Mouse (Mus musculus) embryonic facial prominence, embryonic 13.5 days (tissue): Measurements from ENCODE around the gene Thra. TPM values are rescaled to one million over a fixed set of nuclear protein-coding genes. Genes with fewer than 3 reads are reported as not detected.
"Not testable (repeated sequence)": the region's sequence is repeated elsewhere in the genome, so short reads cannot be mapped to it uniquely, and the experiment has no call there.

Source experiments
- ATAC-seq: fragments of 200-750 bp; cut with Nextera tagmentation; 2 replicates; pipeline ENCODE4 v1.8.0; 2017; ENCODE audit warnings: low read depth; ENCODE audit not compliant: insufficient number of reproducible peaks, insufficient read depth, low FRiP score, low TSS enrichment
- H3K27ac ChIP-seq: fragments of 300-500 bp; sonication (generic); 2 replicates; pipeline ENCODE4 v1.5.1; 2015; ENCODE audit warnings: moderate library complexity, mild to moderate bottlenecking, inconsistent platforms
- H3K27me3 ChIP-seq: fragments of 300-500 bp; sonication (generic); 2 replicates; pipeline ENCODE4 v1.6.1; 2015; ENCODE audit warnings: mild to moderate bottlenecking, inconsistent platforms
- H3K36me3 ChIP-seq: fragments of 300-500 bp; sonication (generic); 2 replicates; pipeline ENCODE4 v1.6.1; 2015; ENCODE audit warnings: mild to moderate bottlenecking, inconsistent platforms
- H3K4me1 ChIP-seq: fragments of 300-500 bp; sonication (generic); 2 replicates; pipeline ENCODE4 v1.6.1; 2015; ENCODE audit warnings: inconsistent platforms
- H3K4me2 ChIP-seq: fragments of 300-500 bp; sonication (generic); 2 replicates; pipeline ENCODE4 v1.6.1; 2015; ENCODE audit warnings: moderate library complexity, mild to moderate bottlenecking, inconsistent platforms
- H3K4me3 ChIP-seq: fragments of 300-500 bp; sonication (generic); 2 replicates; pipeline ENCODE4 v1.5.1; 2015; ENCODE audit warnings: mild to moderate bottlenecking, inconsistent platforms
- H3K9ac ChIP-seq: fragments of 300-500 bp; sonication (generic); 2 replicates; pipeline ENCODE4 v1.6.1; 2015; ENCODE audit warnings: mild to moderate bottlenecking, inconsistent platforms
- H3K9me3 ChIP-seq: fragments of 300-500 bp; sonication (generic); 2 replicates; pipeline ENCODE4 v1.6.1; 2016; ENCODE audit warnings: inconsistent platforms
- WGBS: fragments of 180-500 bp; shearing (Covaris S2); methylation state at CpG from one replicate; pipeline ENCODE4 v1.1.7; 2015; ENCODE audit warnings: mixed read lengths; 5-methylcytosine and 5-hydroxymethylcytosine counted together
- polyA plus RNA-seq: library from polyadenylated mRNA; unstranded; fragments of >200 nt; fragmentation: Nextera tagmentation; extraction: Ambion mirVana; gene quantifications from 2 replicates; pipeline ENCODE4 v1.2.1, GENCODE M21; 2015

Gene Thra
- polyA plus RNA-seq, 1 experiment from 2014 or later: 46.5 TPM

GRCm38 (mm10) chr11:98721458-98722226 is 18.8 kb upstream of the Thra start:
- H3K9ac ChIP-seq: no peak overlapping the region
- H3K27ac ChIP-seq: 0 out of 2 replicates have a peak overlapping the region, but pooled peaks have one; percentile 33
- no peaks in the 10 kb centered on the region for H3K9me3 ChIP-seq
- no peak overlapping the region for H3K4me2 ChIP-seq
- 64% methylated on average over 24 of the region's 24 CpGs for WGBS
- H3K4me1 ChIP-seq: peaks cover 12% of the 10 kb centered on the region
- no peak for ATAC-seq
- peaks cover 54% of the 10 kb centered on the region for H3K36me3 ChIP-seq
- H3K4me3 ChIP-seq: no peak overlapping the region
- H3K27me3 ChIP-seq: no peaks in the 10 kb centered on the region

GRCm38 (mm10) chr11:98723098-98723497 is 17.3 kb upstream of the Thra start:
- no peak overlapping the region for H3K4me2 ChIP-seq
- peaks cover 54% of the 10 kb centered on the region for H3K36me3 ChIP-seq
- no peaks in the 10 kb centered on the region for H3K9me3 ChIP-seq
- no peak overlapping the region for H3K9ac ChIP-seq
- H3K27ac ChIP-seq: no peak overlapping the region
- no peak for ATAC-seq
- no peaks in the 10 kb centered on the region for H3K27me3 ChIP-seq
- WGBS: 75% methylated on average over 7 of the region's 7 CpGs
- peaks cover 10% of the 10 kb centered on the region for H3K4me1 ChIP-seq
- no peak overlapping the region for H3K4me3 ChIP-seq

GRCm38 (mm10) chr11:98725926-98726506 is 14.4 kb upstream of the Thra start:
- no peaks in the 10 kb centered on the region for H3K27me3 ChIP-seq
- peaks cover 23% of the 10 kb centered on the region for H3K4me1 ChIP-seq
- no peaks in the 10 kb centered on the region for H3K9me3 ChIP-seq
- no peak overlapping the region for H3K4me2 ChIP-seq
- no peak for ATAC-seq
- no peak overlapping the region for H3K27ac ChIP-seq
- no peak overlapping the region for H3K4me3 ChIP-seq
- 94% methylated on average over 15 of the region's 15 CpGs for WGBS
- H3K9ac ChIP-seq: no peak overlapping the region
- peaks cover 47% of the 10 kb centered on the region for H3K36me3 ChIP-seq

GRCm38 (mm10) chr11:98729119-98729588 is 11.3 kb upstream of the Thra start, which contains the start of gene Med24:
TSS of gene Med24 (minus strand) at chr11:98729435.
- no peaks in the 10 kb centered on the region for H3K27me3 ChIP-seq
- peak; percentile 86 for ATAC-seq
- H3K4me1 ChIP-seq: peaks cover 32% of the 10 kb centered on the region
- peaks cover 35% of the 10 kb centered on the region for H3K36me3 ChIP-seq
- peak within 1 kb of the TSS; percentile 83 for H3K4me2 ChIP-seq
- H3K4me3 ChIP-seq: peak within 1 kb of the TSS; percentile 73
- H3K9ac ChIP-seq: peak within 1 kb of the TSS; percentile 79
- WGBS: under 1% methylated on average over 16 of the region's 16 CpGs
- H3K27ac ChIP-seq: peak within 1 kb of the TSS; percentile 82
- H3K9me3 ChIP-seq: peaks cover 2% of the 10 kb centered on the region; the same call in 1 of the 2 replicates

- H3K4me1 ChIP-seq: peaks cover 32% of the 10 kb centered on the region
- peak overlapping the region; percentile 82 for H3K27ac ChIP-seq
- no peaks in the 10 kb centered on the region for H3K27me3 ChIP-seq
- H3K9ac ChIP-seq: no peak overlapping the region; the same call in 1 of the 2 replicates
- H3K4me2 ChIP-seq: peak overlapping the region; percentile 22
- H3K36me3 ChIP-seq: peaks cover 19% of the 10 kb centered on the region
- 57% methylated on average over 4 of the region's 4 CpGs for WGBS
- ATAC-seq: no peak
- H3K4me3 ChIP-seq: no peak overlapping the region
- H3K9me3 ChIP-seq: peaks cover 6% of the 10 kb centered on the region
Measured at GRCm38 (mm10) chr11:98730727-98731126, 9.7 kb upstream of the Thra start.

GRCm38 (mm10) chr11:98731134-98731533 is 9.3 kb upstream of the Thra start:
- peak overlapping the region; percentile 22 for H3K4me2 ChIP-seq
- WGBS: 40% methylated on average over 5 of the region's 5 CpGs
- peaks cover 6% of the 10 kb centered on the region for H3K9me3 ChIP-seq
- peak overlapping the region; percentile 82 for H3K27ac ChIP-seq
- no peaks in the 10 kb centered on the region for H3K27me3 ChIP-seq
- H3K9ac ChIP-seq: peak overlapping the region; percentile 36; the same call in 1 of the 2 replicates
- peaks cover 32% of the 10 kb centered on the region for H3K4me1 ChIP-seq
- H3K4me3 ChIP-seq: no peak overlapping the region
- H3K36me3 ChIP-seq: peaks cover 15% of the 10 kb centered on the region
- peak; percentile 34; the same call in 1 of the 2 replicates for ATAC-seq

GRCm38 (mm10) chr11:98734020-98734419 is 6.4 kb upstream of the Thra start:
- H3K27ac ChIP-seq: no peak overlapping the region
- H3K9me3 ChIP-seq: peaks cover 6% of the 10 kb centered on the region
- peaks cover 23% of the 10 kb centered on the region for H3K4me1 ChIP-seq
- no peak overlapping the region for H3K4me3 ChIP-seq
- H3K36me3 ChIP-seq: no peaks in the 10 kb centered on the region
- no peak for ATAC-seq
- no peak overlapping the region for H3K4me2 ChIP-seq
- H3K27me3 ChIP-seq: no peaks in the 10 kb centered on the region
- H3K9ac ChIP-seq: no peak overlapping the region
- WGBS: 75% methylated on average over 3 of the region's 3 CpGs

- no peak for ATAC-seq
- Histone ChIP-seq H3K36me3 (no peaks in the 10 kb centered on the region), H3K27me3 (no peaks in the 10 kb centered on the region), H3K27ac (no peak overlapping the region), H3K9ac (no peak overlapping the region), H3K9me3 (peaks cover 6% of the 10 kb centered on the region), H3K4me3 (no peak overlapping the region), H3K4me1 (peaks cover 22% of the 10 kb centered on the region), H3K4me2 (no peak overlapping the region)
- 94% methylated on average over 4 of the region's 4 CpGs for WGBS
Measured at GRCm38 (mm10) chr11:98735111-98735510, 5.3 kb upstream of the Thra start.

GRCm38 (mm10) chr11:98736176-98736575 is 4.3 kb upstream of the Thra start:
- 78% methylated on average over 1 of the region's 1 CpGs for WGBS
- no peak overlapping the region for H3K4me3 ChIP-seq
- no peaks in the 10 kb centered on the region for H3K27me3 ChIP-seq
- H3K27ac ChIP-seq: no peak overlapping the region
- H3K36me3 ChIP-seq: no peaks in the 10 kb centered on the region
- peaks cover 23% of the 10 kb centered on the region for H3K4me1 ChIP-seq
- H3K9me3 ChIP-seq: peaks cover 6% of the 10 kb centered on the region
- no peak overlapping the region for H3K9ac ChIP-seq
- H3K4me2 ChIP-seq: no peak overlapping the region
- no peak for ATAC-seq

- H3K4me1 ChIP-seq: peaks cover 16% of the 10 kb centered on the region
- H3K9me3 ChIP-seq, H3K9ac ChIP-seq, H3K27me3 ChIP-seq, H3K4me2 ChIP-seq, H3K36me3 ChIP-seq, ATAC-seq, H3K27ac ChIP-seq, H3K4me3 ChIP-seq: not testable (repeated sequence)
- WGBS: 95% methylated on average over 2 of the region's 2 CpGs
Measured at GRCm38 (mm10) chr11:98737220-98737619, 3.2 kb upstream of the Thra start.

- no peak overlapping the region for H3K27ac ChIP-seq
- peaks cover 6% of the 10 kb centered on the region for H3K9me3 ChIP-seq
- no peaks in the 10 kb centered on the region for H3K36me3 ChIP-seq
- H3K4me2 ChIP-seq: no peak overlapping the region
- no peak overlapping the region for H3K9ac ChIP-seq
- no peaks in the 10 kb centered on the region for H3K27me3 ChIP-seq
- ATAC-seq: no peak
- 43% methylated on average over 4 of the region's 4 CpGs for WGBS
- peaks cover 26% of the 10 kb centered on the region for H3K4me1 ChIP-seq
- no peak overlapping the region for H3K4me3 ChIP-seq
Measured at GRCm38 (mm10) chr11:98738428-98738911, 2.0 kb upstream of the Thra start.
